Mouse (Mus musculus): ENCODE measurements around the gene Nptxr.

DNA sequence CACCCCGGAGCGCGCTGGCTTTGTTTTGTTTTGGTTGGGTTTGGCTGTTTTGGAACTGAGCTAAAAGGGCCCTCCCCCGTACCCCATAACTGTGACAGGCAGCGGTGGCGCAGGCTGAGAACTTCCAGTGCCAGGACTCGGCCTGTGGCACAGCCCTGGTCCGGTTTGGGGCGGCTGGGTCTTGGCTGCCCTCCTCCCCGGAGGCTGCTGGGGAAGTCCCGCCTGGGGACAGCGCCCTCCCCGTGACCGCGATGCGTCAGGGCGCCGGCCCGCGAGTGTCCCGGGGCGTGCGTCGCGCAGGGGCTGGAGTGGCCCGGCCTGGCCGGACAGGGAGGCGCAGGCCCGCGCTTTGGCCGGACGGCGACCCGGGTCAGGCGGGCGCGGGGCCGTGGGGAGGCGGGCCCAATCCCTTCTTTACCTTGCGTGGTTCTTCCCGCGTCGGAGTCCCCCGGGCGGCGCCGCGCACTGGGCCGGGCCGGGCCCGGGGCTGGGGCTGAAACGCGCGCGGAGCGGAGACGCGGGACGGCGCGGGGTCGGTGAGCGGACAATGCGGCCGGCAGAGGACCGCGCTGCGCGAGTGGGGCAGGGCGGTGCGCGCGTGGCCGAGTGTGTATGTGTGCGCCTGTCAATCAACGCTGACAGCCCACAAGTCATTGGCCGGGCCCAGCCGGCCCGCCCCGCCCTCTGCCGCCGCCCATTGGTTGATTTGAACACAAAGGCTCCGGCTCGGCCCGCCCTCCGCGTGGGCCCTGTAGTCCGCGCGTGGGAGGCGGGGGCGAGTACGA lies 62.5 kb downstream of the Nptxr start, which contains the start of gene Sun2:
- peak; percentile 80; the same call in 1 of the 2 replicates for TF ChIP-seq POLR2A (IDR thresholded peaks at IDR 0.05; ENCODE audit: borderline replicate concordance, control insufficient read depth, low read depth, low read length)
- TF ChIP-seq CTCF (IDR thresholded peaks at IDR 0.05; ENCODE audit: control insufficient read depth, insufficient read depth, low read length): no peak

All from bone marrow, adult 2 months (tissue).